In genomic region chr14:20674064-20674833, GRCm38 (mm10) we compare ENCODE assay signal across 8 mouse cellular contexts. TPM values are rescaled to one million over a fixed set of nuclear protein-coding genes. Genes with fewer than 3 reads are reported as not detected.
DNase-seq lines count a peak whose midpoint lies in the region; ATAC-seq and TF ChIP-seq lines count a peak whose summit lies in the region.

Gene Sec24c, plus strand, starts transcription at chr14:20674308.

- WGBS in embryonic facial prominence, embryonic 13.5 days: 0% methylated on average over 43 of the region's 43 CpGs
- WGBS in kidney, adult 2 months: under 1% methylated on average over 43 of the region's 43 CpGs
- 1% methylated on average over 43 of the region's 43 CpGs for WGBS in limb, embryonic 12.5 days
- under 1% methylated on average over 43 of the region's 43 CpGs for WGBS in midbrain, embryonic 15.5 days
- WGBS in spleen, adult 2 months: under 1% methylated on average over 43 of the region's 43 CpGs

- peaks cover 12% of the 10 kb centered on the region for H3K4me1 ChIP-seq in embryonic facial prominence, embryonic 13.5 days
- peaks cover 6% of the 10 kb centered on the region; the same call in 1 of the 2 replicates for H3K4me1 ChIP-seq in kidney, adult 2 months (ENCODE audit: control insufficient read depth, insufficient read depth, low read length)
- H3K4me1 ChIP-seq in limb, embryonic 12.5 days (replicated peaks): peaks cover 14% of the 10 kb centered on the region
- H3K4me1 ChIP-seq in midbrain, embryonic 15.5 days: peaks cover 19% of the 10 kb centered on the region
- H3K4me1 ChIP-seq in spleen, adult 2 months (ENCODE audit: control insufficient read depth, insufficient read depth, insufficient read length): no peaks in the 10 kb centered on the region; the same call in 1 of the 2 replicates

- peak within 1 kb of the TSS; percentile 95 for H3K27ac ChIP-seq in embryonic facial prominence, embryonic 13.5 days
- peak within 1 kb of the TSS; percentile 89 for H3K27ac ChIP-seq in kidney, adult 2 months (ENCODE audit: insufficient read depth, low read depth, low read length)
- peak within 1 kb of the TSS; percentile 91 for H3K27ac ChIP-seq in limb, embryonic 12.5 days
- peak within 1 kb of the TSS; percentile 85 for H3K27ac ChIP-seq in midbrain, embryonic 15.5 days
- H3K27ac ChIP-seq in spleen, adult 2 months (ENCODE audit: insufficient read depth, low read length): peak within 1 kb of the TSS; percentile 91

- H3K9ac ChIP-seq in embryonic facial prominence, embryonic 13.5 days: peak within 1 kb of the TSS; percentile 90
- H3K9ac ChIP-seq in limb, embryonic 12.5 days (replicated peaks): peak within 1 kb of the TSS; percentile 78
- peak within 1 kb of the TSS; percentile 81 for H3K9ac ChIP-seq in midbrain, embryonic 15.5 days

- peak; percentile 96 for DNase-seq in 3134 (ENCODE audit: extremely low read depth, insufficient read length, low spot score)
- DNase-seq in adrenal gland, postnatal 36 days: peak; percentile 98 to 100
- DNase-seq in heart, adult 18-20 months: peak; percentile 98 to 100
- DNase-seq in kidney, adult 2 months: peak; percentile 99
- DNase-seq in spleen, adult 2 months (ENCODE audit: low read depth in 1 of 2, low spot score in 2 of 2): peak; percentile 95 to 98

- H3K9me3 ChIP-seq in embryonic facial prominence, embryonic 13.5 days: no peaks in the 10 kb centered on the region
- H3K9me3 ChIP-seq in limb, embryonic 12.5 days: no peaks in the 10 kb centered on the region
- no peaks in the 10 kb centered on the region for H3K9me3 ChIP-seq in midbrain, embryonic 15.5 days

- peak within 1 kb of the TSS; percentile 85 for H3K4me3 ChIP-seq in embryonic facial prominence, embryonic 13.5 days
- H3K4me3 ChIP-seq in kidney, adult 2 months (ENCODE audit: insufficient read depth, low read depth, low read length): peak within 1 kb of the TSS; percentile 90
- H3K4me3 ChIP-seq in limb, embryonic 12.5 days (replicated peaks): peak within 1 kb of the TSS; percentile 75
- H3K4me3 ChIP-seq in midbrain, embryonic 15.5 days: peak within 1 kb of the TSS; percentile 85
- H3K4me3 ChIP-seq in spleen, adult 2 months (ENCODE audit: extremely low read depth, insufficient read depth, insufficient read length): peak within 1 kb of the TSS; percentile 91

- peaks cover 14% of the 10 kb centered on the region for H3K27me3 ChIP-seq in embryonic facial prominence, embryonic 13.5 days
- no peaks in the 10 kb centered on the region for H3K27me3 ChIP-seq in kidney, adult 2 months (replicated peaks; ENCODE audit: control insufficient read depth, insufficient read depth, low read length)
- peaks cover 8% of the 10 kb centered on the region; the same call in 1 of the 2 replicates for H3K27me3 ChIP-seq in limb, embryonic 12.5 days
- 0 out of 2 replicates have a peak, but pooled peaks cover 5% of the 10 kb centered on the region for H3K27me3 ChIP-seq in midbrain, embryonic 15.5 days (replicated peaks)
- no peaks in the 10 kb centered on the region for H3K27me3 ChIP-seq in spleen, adult 2 months (ENCODE audit: control insufficient read depth, insufficient read depth, low read length)

- TF ChIP-seq CTCF in kidney, adult 2 months (conservative IDR thresholded peaks at IDR 0.05; ENCODE audit: insufficient read depth, insufficient read length, low read depth, low read length): no peak
- TF ChIP-seq CTCF in spleen, adult 2 months (IDR thresholded peaks at IDR 0.05; ENCODE audit: extremely low read depth, insufficient read depth, insufficient read length, insufficient replicate concordance): no peak

- ATAC-seq in embryonic facial prominence, embryonic 13.5 days (ENCODE audit: insufficient number of reproducible peaks, insufficient read depth, low FRiP score, low TSS enrichment, low read depth): peak; percentile 93
- ATAC-seq in limb, embryonic 12.5 days (ENCODE audit: insufficient number of reproducible peaks, insufficient read depth, low FRiP score, low TSS enrichment, low read depth): peak; percentile 91
- peak; percentile 97 for ATAC-seq in midbrain, embryonic 15.5 days (replicated peaks)

- H3K36me3 ChIP-seq in embryonic facial prominence, embryonic 13.5 days: peaks cover 35% of the 10 kb centered on the region
- peaks cover 2% of the 10 kb centered on the region; the same call in 1 of the 2 replicates for H3K36me3 ChIP-seq in kidney, adult 2 months (ENCODE audit: control insufficient read depth, insufficient read depth, low read length)
- H3K36me3 ChIP-seq in limb, embryonic 12.5 days: peaks cover 36% of the 10 kb centered on the region
- H3K36me3 ChIP-seq in midbrain, embryonic 15.5 days (replicated peaks): peaks cover 28% of the 10 kb centered on the region
- H3K36me3 ChIP-seq in spleen, adult 2 months (ENCODE audit: control insufficient read depth, insufficient read depth, low read length): peaks cover 13% of the 10 kb centered on the region

- no peak for TF ChIP-seq POLR2A in kidney, adult 2 months (IDR thresholded peaks at IDR 0.05; ENCODE audit: low read depth, low read length)
- peak; percentile 49; the same call in 1 of the 2 replicates for TF ChIP-seq POLR2A in spleen, adult 2 months (IDR thresholded peaks at IDR 0.05; ENCODE audit: low read depth, low read length)

- H3K4me2 ChIP-seq in embryonic facial prominence, embryonic 13.5 days: peak within 1 kb of the TSS; percentile 80
- H3K4me2 ChIP-seq in limb, embryonic 12.5 days: peak within 1 kb of the TSS; percentile 87
- peak within 1 kb of the TSS; percentile 89 for H3K4me2 ChIP-seq in midbrain, embryonic 15.5 days

RNA-seq across cellular contexts. Expression of gene Sec24c, which starts in this region (rescaled TPM):
- total RNA-seq in adrenal gland, postnatal 36 days (2021): 100 to 1,000 TPM; 129 to 143 TPM
- 90.7 and 93.3 TPM in 2 replicates for polyA plus RNA-seq in embryonic facial prominence, embryonic 13.5 days (2015; fragmentation: Nextera tagmentation; extraction: Ambion mirVana)
- total RNA-seq in heart, adult 18-20 months (2021): 10 to 100 TPM; 95.8 to 97.9 TPM
- 133 and 153 TPM in 2 replicates for polyA plus RNA-seq in kidney, adult 2 months (2012; rRNA removed)
- polyA plus RNA-seq in limb, embryonic 12.5 days (2016; fragmentation: Nextera tagmentation; extraction: Ambion mirVana): 77.2 and 91.2 TPM in 2 replicates
- 97.2 and 101 TPM in 2 replicates for polyA plus RNA-seq in midbrain, embryonic 15.5 days (2015; fragmentation: Nextera tagmentation; extraction: Ambion mirVana)
- polyA plus RNA-seq in spleen, adult 2 months (2012; rRNA removed): 181 and 239 TPM in 2 replicates

Comparison
In these comparisons a context has a peak if more than half of its experiments do, and no peak if none do; other contexts are left out.
1. Peak in every context shown above with its lines: DNase-seq, ATAC-seq, H3K4me3 ChIP-seq and H3K27ac ChIP-seq.